Mouse (Mus musculus): Measurements from ENCODE around the gene Nit2. TPM values are rescaled to one million over a fixed set of nuclear protein-coding genes. Genes with fewer than 3 reads are reported as not detected.

Gene Nit2
- polyA plus RNA-seq, 1 experiment, result 18.4 TPM

DNA sequence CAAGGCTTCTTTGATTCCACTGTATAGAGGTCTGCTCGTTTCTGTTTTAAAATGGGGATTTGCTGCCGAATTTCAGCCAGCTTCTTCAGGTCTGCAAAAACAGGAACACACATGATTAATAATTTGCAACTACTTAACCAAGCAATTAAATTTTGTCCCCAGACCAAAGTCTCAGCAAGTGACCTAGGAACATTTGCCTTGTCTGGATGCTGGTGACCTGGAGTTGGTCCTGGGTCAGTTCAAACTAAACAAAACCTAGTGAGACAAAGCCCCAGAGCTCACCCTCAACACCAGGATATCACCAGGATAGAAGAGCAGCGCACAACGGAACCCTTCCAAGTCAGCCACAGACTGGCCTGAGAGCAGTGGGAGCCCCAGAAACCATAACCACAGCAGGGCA lies 10.1 kb downstream of the Nit2 start:
- no peak overlapping the region for H3K4me3 ChIP-seq (ENCODE audit: control insufficient read depth, insufficient read depth, low read length)
- H3K4me1 ChIP-seq (replicated peaks; ENCODE audit: control insufficient read depth, insufficient read depth, low read length), result no peaks in the 10 kb centered on the region
- WGBS, result 97% methylated on average over 4 of the region's 4 CpGs
- no peak overlapping the region for H3K27ac ChIP-seq (ENCODE audit: control insufficient read depth, insufficient read depth, low read length)
- TF ChIP-seq POLR2A (IDR thresholded peaks at IDR 0.05; ENCODE audit: control insufficient read depth, extremely low read depth, insufficient read depth, low read length, poor library complexity) (no peak), CTCF (IDR thresholded peaks at IDR 0.05; ENCODE audit: borderline replicate concordance, control insufficient read depth, extremely low read depth, insufficient read depth, low read length, poor library complexity) (no peak)
- H3K36me3 ChIP-seq (ENCODE audit: control insufficient read depth, insufficient read depth, low read length), result peaks cover 34% of the 10 kb centered on the region
- no peak for DNase-seq
- H3K27me3 ChIP-seq (ENCODE audit: control insufficient read depth, insufficient read depth, low read length), result no peaks in the 10 kb centered on the region

GRCm38 (mm10) chr16:57155899-57156298 lies 11.2 kb downstream of the Nit2 start:
- no peaks in the 10 kb centered on the region for H3K27me3 ChIP-seq (ENCODE audit: control insufficient read depth, insufficient read depth, low read length)
- H3K4me3 ChIP-seq (ENCODE audit: control insufficient read depth, insufficient read depth, low read length), result no peak overlapping the region
- no peaks in the 10 kb centered on the region for H3K4me1 ChIP-seq (replicated peaks; ENCODE audit: control insufficient read depth, insufficient read depth, low read length)
- TF ChIP-seq POLR2A (IDR thresholded peaks at IDR 0.05; ENCODE audit: control insufficient read depth, extremely low read depth, insufficient read depth, low read length, poor library complexity) (no peak), CTCF (IDR thresholded peaks at IDR 0.05; ENCODE audit: borderline replicate concordance, control insufficient read depth, extremely low read depth, insufficient read depth, low read length, poor library complexity) (no peak)
- peaks cover 34% of the 10 kb centered on the region for H3K36me3 ChIP-seq (ENCODE audit: control insufficient read depth, insufficient read depth, low read length)
- H3K27ac ChIP-seq (ENCODE audit: control insufficient read depth, insufficient read depth, low read length), result no peak overlapping the region
- DNase-seq, result no peak

DNA sequence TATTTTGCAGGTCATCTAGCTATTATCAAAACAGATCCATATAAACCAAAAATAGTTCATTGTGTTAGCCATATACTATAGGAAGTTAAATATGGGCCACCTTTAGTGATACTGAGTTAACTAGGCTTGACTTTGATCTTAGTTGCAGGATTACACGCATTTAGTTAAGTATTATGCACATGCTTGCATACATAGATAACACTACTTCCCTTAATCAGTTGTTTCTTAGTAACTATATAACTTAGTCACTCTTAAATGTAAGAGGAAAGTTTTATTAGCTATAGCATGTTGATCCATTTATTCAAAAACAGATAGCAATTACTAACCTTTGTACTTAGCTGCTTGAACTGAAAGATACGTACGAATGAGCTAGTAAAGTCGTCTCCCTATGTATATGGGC lies 15.7 kb downstream of the Nit2 start:
- Histone ChIP-seq H3K4me3 (ENCODE audit: control insufficient read depth, insufficient read depth, low read length) (no peak overlapping the region), H3K27me3 (ENCODE audit: control insufficient read depth, insufficient read depth, low read length) (no peaks in the 10 kb centered on the region), H3K36me3 (ENCODE audit: control insufficient read depth, insufficient read depth, low read length) (peaks cover 43% of the 10 kb centered on the region), H3K4me1 (replicated peaks; ENCODE audit: control insufficient read depth, insufficient read depth, low read length) (no peaks in the 10 kb centered on the region), H3K27ac (ENCODE audit: control insufficient read depth, insufficient read depth, low read length) (no peak overlapping the region)
- WGBS, result 98% methylated on average over 4 of the region's 4 CpGs
- TF ChIP-seq CTCF (IDR thresholded peaks at IDR 0.05; ENCODE audit: borderline replicate concordance, control insufficient read depth, extremely low read depth, insufficient read depth, low read length, poor library complexity), result no peak
- TF ChIP-seq POLR2A (IDR thresholded peaks at IDR 0.05; ENCODE audit: control insufficient read depth, extremely low read depth, insufficient read depth, low read length, poor library complexity), result no peak
- DNase-seq, result no peak

- TF ChIP-seq CTCF (IDR thresholded peaks at IDR 0.05; ENCODE audit: borderline replicate concordance, control insufficient read depth, extremely low read depth, insufficient read depth, low read length, poor library complexity) (no peak), POLR2A (IDR thresholded peaks at IDR 0.05; ENCODE audit: control insufficient read depth, extremely low read depth, insufficient read depth, low read length, poor library complexity) (no peak)
- no peaks in the 10 kb centered on the region for H3K4me1 ChIP-seq (replicated peaks; ENCODE audit: control insufficient read depth, insufficient read depth, low read length)
- no peaks in the 10 kb centered on the region for H3K27me3 ChIP-seq (ENCODE audit: control insufficient read depth, insufficient read depth, low read length)
- H3K27ac ChIP-seq (ENCODE audit: control insufficient read depth, insufficient read depth, low read length), result no peak overlapping the region
- H3K4me3 ChIP-seq (ENCODE audit: control insufficient read depth, insufficient read depth, low read length), result no peak overlapping the region
- peaks cover 40% of the 10 kb centered on the region for H3K36me3 ChIP-seq (ENCODE audit: control insufficient read depth, insufficient read depth, low read length)
- DNase-seq, result no peak
- 97% methylated on average over 5 of the region's 5 CpGs for WGBS
Observed at GRCm38 (mm10) chr16:57144741-57145140, 22.4 kb downstream of the Nit2 start.

DNA sequence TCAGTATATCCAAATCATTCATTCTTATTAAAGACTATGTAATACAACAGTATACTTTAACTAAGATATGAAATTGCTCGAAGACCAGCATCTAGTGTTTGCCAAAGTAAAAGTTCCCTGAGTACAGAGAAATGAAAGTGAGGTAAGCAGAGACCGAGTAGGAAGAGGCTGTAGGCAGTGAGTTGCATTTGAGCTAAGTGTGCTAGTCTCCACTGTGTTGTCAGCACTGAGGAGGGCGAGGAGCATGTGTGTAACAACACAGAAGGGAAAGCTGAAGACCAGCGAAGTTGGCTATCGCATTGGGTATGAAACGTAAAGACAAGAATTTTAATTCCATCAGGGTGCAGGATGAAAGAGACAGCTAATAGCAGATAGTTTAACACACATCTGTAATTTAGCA lies 33.5 kb downstream of the Nit2 start:
- Histone ChIP-seq H3K27me3 (ENCODE audit: control insufficient read depth, insufficient read depth, low read length) (no peaks in the 10 kb centered on the region), H3K4me1 (replicated peaks; ENCODE audit: control insufficient read depth, insufficient read depth, low read length) (no peaks in the 10 kb centered on the region), H3K36me3 (ENCODE audit: control insufficient read depth, insufficient read depth, low read length) (peaks cover 18% of the 10 kb centered on the region), H3K27ac (ENCODE audit: control insufficient read depth, insufficient read depth, low read length) (no peak overlapping the region), H3K4me3 (ENCODE audit: control insufficient read depth, insufficient read depth, low read length) (no peak overlapping the region)
- no peak for DNase-seq
- WGBS, result 97% methylated on average over 6 of the region's 6 CpGs
- TF ChIP-seq CTCF (IDR thresholded peaks at IDR 0.05; ENCODE audit: borderline replicate concordance, control insufficient read depth, extremely low read depth, insufficient read depth, low read length, poor library complexity) (no peak), POLR2A (IDR thresholded peaks at IDR 0.05; ENCODE audit: control insufficient read depth, extremely low read depth, insufficient read depth, low read length, poor library complexity) (no peak)

DNA sequence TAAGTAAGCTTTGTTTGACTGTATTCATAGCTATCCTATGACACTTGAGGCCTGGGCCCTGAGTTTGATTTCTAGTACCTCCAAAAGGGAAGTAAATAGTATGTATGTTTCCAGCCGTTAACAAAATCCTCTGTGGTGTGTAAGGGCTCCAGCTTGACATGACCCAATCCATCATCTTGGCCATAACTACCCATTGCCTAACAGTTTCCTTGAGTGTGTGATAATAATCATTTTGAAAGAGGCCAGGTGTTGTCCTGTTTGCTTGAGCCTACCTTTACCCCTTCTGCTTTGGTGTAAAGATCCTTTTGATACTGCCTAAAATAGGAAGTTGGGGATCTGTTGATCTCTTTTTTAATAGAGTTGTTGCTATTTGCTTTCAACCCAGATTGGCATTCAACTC lies 34.8 kb downstream of the Nit2 start:
- Histone ChIP-seq H3K27me3 (ENCODE audit: control insufficient read depth, insufficient read depth, low read length) (no peaks in the 10 kb centered on the region), H3K4me1 (replicated peaks; ENCODE audit: control insufficient read depth, insufficient read depth, low read length) (no peaks in the 10 kb centered on the region), H3K4me3 (ENCODE audit: control insufficient read depth, insufficient read depth, low read length) (no peak overlapping the region), H3K36me3 (ENCODE audit: control insufficient read depth, insufficient read depth, low read length) (peaks cover 15% of the 10 kb centered on the region), H3K27ac (ENCODE audit: control insufficient read depth, insufficient read depth, low read length) (no peak overlapping the region)
- no peak for DNase-seq
- 61% methylated on average over 1 of the region's 1 CpGs for WGBS
- no peak for TF ChIP-seq CTCF (IDR thresholded peaks at IDR 0.05; ENCODE audit: borderline replicate concordance, control insufficient read depth, extremely low read depth, insufficient read depth, low read length, poor library complexity)
- TF ChIP-seq POLR2A (IDR thresholded peaks at IDR 0.05; ENCODE audit: control insufficient read depth, extremely low read depth, insufficient read depth, low read length, poor library complexity), result no peak

- Histone ChIP-seq H3K27ac (ENCODE audit: control insufficient read depth, insufficient read depth, low read length) (no peak overlapping the region), H3K36me3 (ENCODE audit: control insufficient read depth, insufficient read depth, low read length) (peaks cover 10% of the 10 kb centered on the region), H3K4me3 (ENCODE audit: control insufficient read depth, insufficient read depth, low read length) (no peak overlapping the region), H3K4me1 (replicated peaks; ENCODE audit: control insufficient read depth, insufficient read depth, low read length) (no peaks in the 10 kb centered on the region), H3K27me3 (ENCODE audit: control insufficient read depth, insufficient read depth, low read length) (no peaks in the 10 kb centered on the region)
- no peak for TF ChIP-seq CTCF (IDR thresholded peaks at IDR 0.05; ENCODE audit: borderline replicate concordance, control insufficient read depth, extremely low read depth, insufficient read depth, low read length, poor library complexity)
- TF ChIP-seq POLR2A (IDR thresholded peaks at IDR 0.05; ENCODE audit: control insufficient read depth, extremely low read depth, insufficient read depth, low read length, poor library complexity), result no peak
- 98% methylated on average over 4 of the region's 4 CpGs for WGBS
- no peak for DNase-seq
Observed at GRCm38 (mm10) chr16:57131544-57131943, 35.6 kb downstream of the Nit2 start.
